Mouse (Mus musculus) layer of hippocampus, adult 18-20 months (tissue): ENCODE results near the gene Mad1l1. TPM values are rescaled to one million over a fixed set of nuclear protein-coding genes. Genes with fewer than 3 reads are reported as not detected.
"Not testable (repeated sequence)": the region's sequence is repeated elsewhere in the genome, so short reads cannot be mapped to it uniquely, and the experiment has no call there.

Experiments used
- DNase-seq, 2 experiments: peaks; one replicate each; pipeline ENCODE4 v3.0.0; 2022; ENCODE audit warnings: low spot score in 2 of 2
- total RNA-seq, 2 experiments: library from RNA; stranded (reverse); gene quantifications; 2 replicates each; pipeline ENCODE4 v1.2.3; 2021

The Mad1l1 gene
- total RNA-seq, 2 experiments from 2014 or later: 14.1 to 16.9 TPM

- peak; percentile 26 to 44 for DNase-seq
Observed at GRCm38 (mm10) chr5:140018780-140019179, 302.6 kb downstream of the Mad1l1 start.

- no peak for DNase-seq
Observed at GRCm38 (mm10) chr5:140016896-140017295, 304.5 kb downstream of the Mad1l1 start.

- no peak for DNase-seq
Observed at GRCm38 (mm10) chr5:140013652-140014051, 307.7 kb downstream of the Mad1l1 start.

- no peak for DNase-seq
Observed at GRCm38 (mm10) chr5:140012286-140012967, 308.9 kb downstream of the Mad1l1 start.

- no peak for DNase-seq
Observed at GRCm38 (mm10) chr5:140010405-140010804, 310.9 kb downstream of the Mad1l1 start.

- no peak for DNase-seq
Observed at GRCm38 (mm10) chr5:140009083-140009655, 312.2 kb downstream of the Mad1l1 start.

- no peak for DNase-seq
Observed at GRCm38 (mm10) chr5:140008523-140008806, 312.9 kb downstream of the Mad1l1 start.

- no peak for DNase-seq
Observed at GRCm38 (mm10) chr5:140007656-140008522, 313.5 kb downstream of the Mad1l1 start.

GRCm38 (mm10) chr5:140006861-140007260, 314.5 kb downstream of the Mad1l1 start:
- no peak for DNase-seq

GRCm38 (mm10) chr5:140002541-140002940, 318.8 kb downstream of the Mad1l1 start:
- no peak for DNase-seq

- no peak for DNase-seq
Observed at GRCm38 (mm10) chr5:139998916-139999315, 322.4 kb downstream of the Mad1l1 start.

- not testable (repeated sequence) for DNase-seq
Observed at GRCm38 (mm10) chr5:139998321-139998720, 323.0 kb downstream of the Mad1l1 start.

GRCm38 (mm10) chr5:139991531-139991930, 329.8 kb downstream of the Mad1l1 start:
- DNase-seq: no peak

- DNase-seq: no peak
Observed at GRCm38 (mm10) chr5:139985073-139985746, 336.1 kb downstream of the Mad1l1 start.

- no peak for DNase-seq
Observed at GRCm38 (mm10) chr5:139981976-139982375, 339.4 kb downstream of the Mad1l1 start.

GRCm38 (mm10) chr5:139979371-139979770, 342.0 kb downstream of the Mad1l1 start:
- peak in 1 of 2 experiments; percentile 44 for DNase-seq

GRCm38 (mm10) chr5:139978525-139979276, 342.7 kb downstream of the Mad1l1 start:
- DNase-seq: no peak

- DNase-seq: no peak
Observed at GRCm38 (mm10) chr5:139977476-139977875, 343.9 kb downstream of the Mad1l1 start.

- DNase-seq: no peak
Observed at GRCm38 (mm10) chr5:139976584-139976983, 344.8 kb downstream of the Mad1l1 start.

- DNase-seq: no peak
Observed at GRCm38 (mm10) chr5:139970186-139970631, 351.1 kb downstream of the Mad1l1 start.
